Mouse (Mus musculus): ENCODE data around the gene Erf.

The Erf gene

DNA sequence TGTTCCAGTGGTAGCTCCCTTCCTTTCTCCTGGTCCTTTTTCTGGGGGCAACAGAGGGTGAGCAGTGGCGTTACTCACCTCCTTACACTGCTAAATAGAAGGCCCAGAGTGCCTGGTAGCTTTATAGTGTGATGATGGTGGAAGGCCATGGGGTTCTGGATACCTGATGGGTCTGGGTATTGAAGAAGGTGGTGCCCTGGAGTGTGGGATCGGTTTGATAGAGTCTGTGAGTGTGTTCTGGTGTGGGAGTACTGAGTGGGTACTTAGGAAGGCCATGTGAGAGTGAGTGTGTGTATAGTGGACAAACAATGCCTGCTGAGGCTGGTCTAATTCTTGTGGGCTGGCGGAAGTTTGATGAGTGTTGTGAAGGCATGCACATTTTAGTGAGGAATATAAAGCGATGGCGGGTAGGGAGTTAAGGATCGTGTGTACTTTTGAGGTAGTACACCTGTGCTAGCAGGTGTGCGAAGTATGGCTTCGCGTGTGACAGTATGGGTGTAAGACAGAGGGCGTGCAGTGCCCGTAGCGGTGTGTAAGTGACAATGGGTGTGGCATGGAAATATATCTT lies 30.7 kb upstream of the Erf start:
- peak in 1 of 2 experiments; percentile 35 for DNase-seq (ENCODE audit: low spot score in 2 of 2)

DNA sequence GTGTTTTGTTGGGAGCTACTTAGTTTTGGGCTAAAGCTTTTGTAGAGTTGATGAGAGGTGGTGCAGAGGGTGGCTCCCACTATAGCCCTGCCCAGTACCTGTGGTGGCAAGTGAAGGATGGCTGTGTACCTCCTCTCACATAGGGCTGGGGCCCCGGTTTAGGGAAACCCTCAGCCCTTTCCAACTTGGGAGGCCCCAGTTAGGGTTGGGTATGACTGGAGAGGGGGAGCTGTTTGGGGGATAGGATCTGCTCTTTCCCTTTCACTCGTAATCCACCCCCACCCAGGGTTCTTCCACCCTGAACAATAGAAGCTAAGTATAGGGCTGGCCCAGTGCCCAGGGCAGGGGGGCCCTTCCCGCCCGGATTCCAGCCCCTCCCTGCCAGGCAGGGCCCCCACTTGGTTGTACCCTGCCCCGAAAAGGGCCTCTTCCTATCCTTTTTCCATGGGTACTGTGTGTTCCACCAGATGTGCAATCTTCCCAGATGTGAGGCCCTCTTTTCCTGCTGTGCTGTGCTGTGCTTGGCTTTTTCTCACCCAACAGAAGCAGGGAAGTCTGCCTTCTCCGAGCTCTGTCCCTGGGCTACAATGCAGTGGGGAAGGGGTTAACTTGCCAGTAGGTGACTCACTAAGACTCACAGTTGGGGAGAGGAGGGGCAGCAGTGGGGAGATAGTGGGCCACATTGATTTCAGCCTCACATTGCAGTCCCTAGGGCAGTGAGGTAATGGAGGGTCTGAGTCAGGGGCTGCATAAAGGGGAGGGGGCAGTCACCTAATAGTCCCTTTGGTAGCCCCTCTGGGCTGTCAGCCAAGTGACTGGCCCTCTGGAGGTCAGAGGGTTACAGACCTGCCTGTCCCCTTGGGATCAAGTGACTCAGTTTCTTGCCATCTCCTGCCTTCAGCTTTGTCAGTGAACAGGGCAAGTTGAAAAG lies 29.6 kb upstream of the Erf start:
- peak; percentile 78 to 89 for DNase-seq (ENCODE audit: low spot score in 2 of 2)

DNA sequence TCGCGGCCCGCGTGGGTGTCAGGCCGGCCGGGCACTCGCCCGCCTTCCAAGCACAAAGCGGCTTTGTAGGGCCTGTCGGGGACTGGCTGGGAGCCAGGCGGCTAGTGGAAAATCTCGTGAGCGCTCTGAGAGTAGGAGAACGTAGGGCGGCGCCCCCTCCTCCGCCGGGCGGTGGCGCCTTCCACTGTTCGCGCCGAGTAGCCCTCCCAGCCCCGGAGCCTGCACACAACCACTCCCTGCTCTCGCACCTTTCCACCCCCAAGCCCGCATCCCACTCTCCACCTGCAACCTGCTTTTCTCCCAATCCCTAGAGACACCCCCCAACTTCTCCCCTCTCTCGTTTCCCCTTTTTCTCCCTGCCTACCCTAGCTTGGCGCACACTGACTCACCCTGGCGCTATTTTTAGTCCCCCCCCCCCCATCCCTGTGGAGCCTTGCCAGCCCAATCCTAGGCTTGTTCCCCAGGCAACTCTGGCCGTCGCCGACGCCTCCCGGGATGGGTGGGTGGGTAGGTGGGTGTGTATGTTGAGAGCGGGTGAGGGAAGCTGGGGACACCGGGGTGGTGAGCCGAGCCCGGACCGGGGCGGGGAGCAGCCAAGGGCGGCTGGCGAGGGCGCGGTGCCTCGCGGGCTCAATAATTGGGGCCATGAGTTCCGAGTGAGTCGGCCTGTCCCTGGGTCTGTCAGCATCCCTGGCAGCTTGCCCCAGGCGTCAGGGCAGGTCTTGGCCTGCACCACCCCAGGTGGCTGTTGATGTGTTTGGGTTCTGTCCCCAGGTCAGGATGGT lies 28.7 kb upstream of the Erf start:
- DNase-seq (ENCODE audit: low spot score in 2 of 2): peak; percentile 88 to 92

DNA sequence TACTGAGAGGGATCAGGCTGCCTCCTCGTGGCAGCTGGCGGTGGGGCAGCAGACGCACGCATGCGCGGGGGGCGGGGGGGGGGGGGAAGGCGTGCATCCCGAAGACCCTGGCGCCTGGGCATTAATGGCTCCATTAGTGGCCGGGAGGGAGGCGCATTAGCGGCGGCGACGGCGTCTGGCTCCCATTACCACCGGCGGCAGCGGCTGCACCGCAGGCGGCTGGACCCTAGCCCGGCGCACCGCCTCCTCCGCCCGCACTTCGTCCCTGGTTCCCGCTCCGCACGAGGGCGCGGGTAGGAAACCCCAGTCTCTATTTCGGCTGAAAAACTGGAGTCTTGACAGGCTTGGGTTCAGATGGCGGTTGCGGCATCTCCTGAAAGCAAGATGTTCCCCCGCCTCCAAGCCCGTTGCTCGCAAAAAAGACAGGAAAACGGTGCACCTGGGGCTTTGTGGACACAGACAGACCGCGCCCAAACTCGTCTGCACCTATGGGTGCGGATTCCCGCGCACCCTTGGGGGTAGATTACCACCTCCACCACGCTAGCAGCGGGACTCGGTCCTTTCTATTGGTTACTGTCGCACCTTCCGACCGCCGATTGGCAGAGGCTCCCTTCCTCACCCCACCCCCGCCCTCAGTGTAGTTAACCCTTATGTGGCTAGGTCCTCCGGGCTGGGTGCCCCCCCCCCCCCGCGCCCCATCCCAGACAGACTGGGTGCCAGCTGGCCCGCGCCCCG lies 27.9 kb upstream of the Erf start:
- DNase-seq (ENCODE audit: low spot score in 2 of 2): peak; percentile 85 to 89

DNA sequence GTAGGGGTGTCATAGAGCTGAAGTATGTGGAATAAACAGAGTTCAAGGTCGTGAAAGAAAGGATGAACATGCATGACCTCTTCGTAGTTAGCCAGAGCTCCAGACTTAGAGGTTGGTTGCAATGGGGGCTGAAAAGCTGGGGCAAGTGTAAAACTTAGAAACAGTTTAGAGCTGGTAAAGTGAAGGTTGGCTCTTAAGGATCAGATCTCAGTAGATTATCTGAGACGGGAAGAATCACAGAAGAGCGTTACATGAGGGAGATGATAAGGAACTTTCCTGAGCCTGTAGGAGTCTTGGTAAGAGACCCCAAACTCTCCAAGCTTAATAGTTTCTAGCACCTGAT lies 27.4 kb upstream of the Erf start:
- no peak for DNase-seq (ENCODE audit: low spot score in 2 of 2)

DNA sequence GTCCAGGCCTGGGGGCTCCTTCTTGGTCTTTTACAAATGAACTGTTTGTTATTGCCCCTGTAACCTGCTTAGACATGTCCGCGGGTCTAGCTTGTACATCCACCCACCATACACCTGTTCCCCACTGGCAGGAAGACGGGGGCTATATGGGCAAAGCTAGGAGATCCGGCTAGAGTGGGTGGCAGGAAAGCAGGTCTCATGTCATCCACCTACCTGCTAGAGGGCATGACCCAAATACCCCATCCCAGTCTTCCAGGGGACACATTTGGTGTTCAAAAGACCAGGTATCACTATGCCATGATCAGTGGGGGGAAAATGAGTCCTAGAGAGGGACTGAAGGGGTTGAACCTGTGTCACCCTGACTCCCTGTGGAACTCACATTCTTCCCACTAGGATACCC lies 26.8 kb upstream of the Erf start:
- peak in 1 of 2 experiments; percentile 40 for DNase-seq (ENCODE audit: low spot score in 2 of 2)

DNA sequence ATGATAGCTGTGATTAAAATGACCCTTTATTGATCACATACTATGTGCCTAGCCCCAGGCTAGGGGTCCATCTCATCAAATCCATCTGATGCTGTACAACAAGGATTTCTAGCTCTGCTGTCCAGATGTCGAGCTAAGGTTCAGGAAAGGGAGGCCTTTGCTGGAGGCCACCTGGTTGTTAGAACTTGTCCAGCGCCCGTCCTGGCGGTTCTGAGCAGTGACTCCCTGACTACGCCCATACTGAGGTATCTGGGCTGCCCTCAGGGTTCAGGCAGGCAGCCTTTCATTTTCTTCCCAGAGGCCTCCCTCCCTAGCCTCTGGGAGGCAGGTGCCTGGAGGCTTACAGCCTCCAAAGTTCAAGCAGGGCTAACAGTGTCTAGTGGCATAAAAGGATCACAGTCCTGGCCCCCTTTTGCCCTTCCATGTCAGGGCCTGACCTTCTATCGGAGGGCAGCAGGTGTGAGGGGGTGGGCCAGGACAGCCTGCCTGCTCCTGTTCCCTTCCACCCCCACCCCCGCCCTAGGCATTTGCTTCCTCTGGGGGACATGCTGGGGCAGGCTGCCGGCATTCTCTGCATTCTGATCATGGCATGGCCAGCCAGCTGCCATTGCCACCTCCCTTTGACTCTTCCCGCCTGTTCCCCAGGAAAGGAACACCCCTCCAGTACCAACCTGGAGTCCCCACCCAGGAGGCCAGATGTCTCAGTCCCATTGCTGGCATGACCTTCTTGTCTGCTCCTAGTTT lies 25.2 kb upstream of the Erf start:
- DNase-seq (ENCODE audit: low spot score in 2 of 2): peak in 1 of 2 experiments; percentile 15

DNA sequence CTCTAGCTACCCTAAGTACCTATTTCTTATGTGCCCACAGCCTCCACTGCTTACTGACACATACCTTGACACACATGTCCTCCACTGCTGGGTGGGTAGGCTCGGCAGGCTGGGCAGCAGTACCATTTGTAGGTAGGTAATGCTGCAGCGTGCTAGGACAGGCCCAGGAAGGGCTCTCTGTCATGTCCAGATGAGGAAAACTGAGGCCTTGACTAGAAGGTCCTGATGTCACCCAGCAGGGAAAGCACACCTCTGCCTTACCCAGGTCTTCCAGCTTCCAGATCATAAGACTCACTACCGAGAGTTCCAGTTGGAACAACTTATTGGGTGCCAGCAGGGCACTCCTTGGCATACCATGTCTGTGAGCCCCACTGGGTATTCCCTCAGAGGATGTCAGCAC lies 24.4 kb upstream of the Erf start:
- no peak for DNase-seq (ENCODE audit: low spot score in 2 of 2)

DNA sequence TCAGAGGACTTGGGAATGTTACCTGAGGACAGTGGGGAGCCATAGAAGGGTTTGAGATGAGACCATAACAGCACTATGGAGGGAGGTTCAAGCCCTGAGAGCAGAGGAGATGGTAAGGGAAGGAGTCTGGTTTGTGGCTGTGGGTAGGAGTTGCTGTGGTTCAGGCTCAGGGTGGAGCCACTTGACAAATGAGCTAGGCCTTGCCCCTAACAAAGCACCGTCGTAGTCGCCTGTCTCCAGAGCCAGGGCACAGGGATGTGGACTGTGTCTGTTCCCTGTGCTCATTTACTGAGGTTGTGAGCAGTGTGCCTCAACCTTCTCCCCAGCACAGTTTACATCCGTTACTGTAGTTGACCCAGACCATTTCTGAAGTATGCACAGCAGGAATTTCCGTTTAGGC lies 24.0 kb upstream of the Erf start:
- DNase-seq (ENCODE audit: low spot score in 2 of 2): peak in 1 of 2 experiments; percentile 2

DNA sequence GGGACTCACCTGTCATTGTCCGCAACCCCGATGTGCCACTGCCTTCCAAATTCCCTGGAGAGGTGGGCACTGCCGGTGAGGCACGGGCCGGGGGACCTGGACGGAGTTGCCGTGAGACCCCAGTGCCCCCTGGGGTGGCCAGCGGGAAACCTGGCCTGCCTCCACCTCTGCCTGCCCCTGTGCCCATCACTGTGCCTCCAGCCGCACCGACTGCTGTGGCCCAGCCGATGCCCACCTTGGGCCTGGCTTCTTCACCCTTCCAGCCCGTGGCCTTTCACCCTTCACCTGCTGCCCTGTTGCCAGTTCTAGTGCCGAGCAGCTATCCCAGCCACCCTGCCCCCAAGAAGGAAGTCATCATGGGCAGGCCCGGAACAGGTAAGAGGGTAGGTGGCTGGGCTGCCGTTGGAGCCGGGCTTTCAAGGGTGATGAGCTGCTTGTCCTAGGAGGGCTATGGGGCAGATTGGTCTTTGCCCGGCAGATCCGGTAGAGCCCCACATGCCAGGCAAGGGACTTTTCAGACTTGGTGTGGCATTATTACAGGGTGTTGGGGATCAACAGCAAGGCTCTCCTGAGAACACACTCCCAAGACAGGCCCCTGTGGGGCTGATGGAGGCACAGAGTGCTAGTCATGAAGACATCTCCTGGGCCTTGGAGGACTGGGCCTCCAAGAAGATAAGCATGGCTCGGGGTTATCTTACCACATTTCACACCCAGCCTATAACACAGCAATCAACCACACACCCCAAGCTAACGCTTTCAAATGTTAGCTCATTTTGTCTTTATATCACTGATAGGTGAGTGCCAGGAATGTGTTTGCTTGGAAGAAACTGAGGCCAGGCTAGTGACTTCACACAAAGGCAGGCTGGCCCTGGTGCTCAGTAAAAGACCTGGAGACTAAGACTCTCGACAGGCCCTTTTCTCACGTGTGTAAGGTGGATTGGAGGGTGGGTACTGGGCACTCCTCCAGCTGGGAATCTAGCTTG lies 23.0 kb upstream of the Erf start:
- DNase-seq (ENCODE audit: low spot score in 2 of 2): peak in 1 of 2 experiments; percentile 4

DNA sequence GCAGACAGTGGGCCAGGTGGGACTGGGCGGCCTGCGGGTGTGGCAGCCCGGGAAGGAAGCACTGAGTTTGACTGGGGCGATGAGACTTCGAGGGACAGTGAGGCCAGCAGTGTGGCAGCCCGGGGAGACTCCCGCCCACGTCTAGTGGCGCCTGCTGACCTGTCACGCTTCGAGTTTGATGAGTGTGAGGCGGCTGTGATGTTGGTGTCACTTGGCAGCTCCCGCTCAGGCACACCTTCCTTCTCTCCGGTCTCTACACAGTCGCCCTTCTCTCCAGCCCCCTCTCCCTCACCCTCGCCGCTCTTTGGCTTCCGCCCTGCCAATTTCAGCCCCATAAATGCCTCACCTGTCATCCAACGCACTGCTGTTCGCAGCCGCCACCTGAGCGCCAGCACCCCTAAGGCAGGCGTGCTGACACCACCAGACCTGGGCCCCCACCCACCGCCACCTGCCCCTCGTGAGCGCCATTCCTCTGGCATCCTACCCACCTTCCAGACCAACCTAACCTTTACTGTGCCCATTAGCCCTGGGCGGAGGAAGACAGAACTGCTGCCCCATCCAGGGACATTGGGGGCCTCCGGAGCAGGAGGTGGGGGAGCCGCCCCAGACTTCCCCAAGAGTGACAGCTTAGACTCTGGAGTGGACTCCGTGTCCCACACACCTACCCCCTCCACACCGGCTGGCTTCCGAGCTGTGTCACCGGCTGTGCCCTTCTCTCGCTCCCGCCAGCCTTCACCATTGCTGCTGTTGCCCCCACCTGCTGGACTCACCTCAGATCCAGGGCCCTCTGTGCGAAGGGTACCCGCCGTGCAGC lies 22.1 kb upstream of the Erf start:
- peak in 1 of 2 experiments; percentile 1 for DNase-seq (ENCODE audit: low spot score in 2 of 2)

DNA sequence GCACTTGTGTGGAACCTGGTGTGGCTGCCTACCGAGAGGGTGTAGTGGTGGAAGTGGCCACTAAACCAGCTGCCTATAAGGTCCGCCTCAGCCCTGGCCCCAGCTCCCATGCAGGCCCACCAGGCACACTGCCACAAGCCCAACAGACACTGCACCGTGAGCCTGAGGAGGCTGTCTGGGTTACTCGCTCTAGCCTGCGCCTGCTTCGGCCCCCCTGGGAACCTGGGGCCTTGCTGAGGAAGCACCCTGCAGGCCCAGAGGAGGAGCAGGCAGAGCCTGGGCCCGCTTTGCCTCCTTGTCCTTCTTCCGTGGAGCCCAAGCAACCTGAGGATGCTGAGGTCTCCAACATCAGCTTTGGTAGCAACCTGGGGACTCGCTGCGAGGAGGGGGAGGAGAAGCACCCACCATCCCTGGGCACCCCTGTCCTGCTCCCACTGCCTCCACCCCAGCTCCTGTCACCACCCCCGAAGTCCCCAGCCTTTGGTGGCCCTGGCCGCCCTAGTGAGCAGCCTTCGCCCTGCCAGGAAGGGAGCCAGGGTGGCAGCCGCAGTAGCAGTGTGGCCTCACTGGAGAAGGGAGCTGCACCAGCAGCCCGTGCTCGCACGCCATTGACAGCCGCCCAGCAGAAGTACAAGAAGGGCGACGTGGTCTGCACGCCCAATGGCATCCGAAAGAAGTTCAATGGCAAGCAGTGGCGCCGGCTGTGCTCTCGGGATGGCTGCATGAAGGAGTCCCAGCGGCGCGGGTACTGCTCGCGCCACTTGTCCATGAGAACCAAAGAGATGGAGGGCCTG lies 21.3 kb upstream of the Erf start:
- no peak for DNase-seq (ENCODE audit: low spot score in 2 of 2)

DNA sequence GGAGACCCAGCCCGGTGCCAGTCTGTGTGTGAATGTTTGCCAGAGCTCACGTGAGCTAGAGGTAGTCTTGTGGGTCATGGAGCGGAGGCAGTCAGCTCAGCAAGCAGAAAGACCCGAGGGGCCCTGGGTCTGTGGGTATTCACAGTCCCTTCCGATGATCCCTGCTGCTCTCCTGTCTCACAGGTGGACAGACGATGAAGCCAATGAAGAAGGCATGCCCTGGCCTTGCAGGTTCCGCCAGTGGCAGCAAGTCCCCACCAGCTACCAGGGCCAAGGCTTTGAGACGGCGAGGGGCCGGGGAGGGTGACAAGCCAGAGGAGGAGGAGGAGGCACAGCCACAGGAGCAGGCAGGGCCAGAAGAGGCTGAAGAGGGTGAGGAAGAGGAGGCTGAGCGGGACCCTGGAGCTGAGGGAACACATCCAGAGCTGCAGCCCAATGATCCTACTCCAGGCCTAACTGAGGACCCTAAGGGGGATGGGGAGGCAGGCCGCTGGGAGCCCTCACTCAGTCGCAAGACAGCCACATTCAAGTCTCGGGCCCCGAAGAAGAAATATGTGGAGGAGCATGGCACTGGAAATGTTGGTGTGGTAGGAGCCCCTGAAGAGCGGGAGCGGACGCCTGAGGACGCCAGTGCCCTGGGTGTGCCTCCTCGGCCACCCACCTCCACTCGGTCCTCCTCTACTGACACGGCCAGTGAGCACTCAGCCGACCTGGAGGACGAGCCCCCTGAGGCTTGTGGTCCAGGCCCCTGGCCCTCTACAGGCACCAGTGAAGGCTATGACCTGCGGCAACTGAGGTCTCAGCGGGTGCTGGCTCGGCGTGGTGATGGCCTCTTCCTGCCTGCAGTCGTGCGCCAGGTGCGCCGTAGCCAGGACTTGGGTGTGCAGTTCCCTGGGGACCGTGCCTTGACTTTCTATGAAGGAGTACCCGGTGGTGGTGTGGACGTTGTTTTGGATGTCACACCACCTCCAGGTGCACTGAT lies 20.4 kb upstream of the Erf start:
- DNase-seq (ENCODE audit: low spot score in 2 of 2): peak in 1 of 2 experiments; percentile 8

DNA sequence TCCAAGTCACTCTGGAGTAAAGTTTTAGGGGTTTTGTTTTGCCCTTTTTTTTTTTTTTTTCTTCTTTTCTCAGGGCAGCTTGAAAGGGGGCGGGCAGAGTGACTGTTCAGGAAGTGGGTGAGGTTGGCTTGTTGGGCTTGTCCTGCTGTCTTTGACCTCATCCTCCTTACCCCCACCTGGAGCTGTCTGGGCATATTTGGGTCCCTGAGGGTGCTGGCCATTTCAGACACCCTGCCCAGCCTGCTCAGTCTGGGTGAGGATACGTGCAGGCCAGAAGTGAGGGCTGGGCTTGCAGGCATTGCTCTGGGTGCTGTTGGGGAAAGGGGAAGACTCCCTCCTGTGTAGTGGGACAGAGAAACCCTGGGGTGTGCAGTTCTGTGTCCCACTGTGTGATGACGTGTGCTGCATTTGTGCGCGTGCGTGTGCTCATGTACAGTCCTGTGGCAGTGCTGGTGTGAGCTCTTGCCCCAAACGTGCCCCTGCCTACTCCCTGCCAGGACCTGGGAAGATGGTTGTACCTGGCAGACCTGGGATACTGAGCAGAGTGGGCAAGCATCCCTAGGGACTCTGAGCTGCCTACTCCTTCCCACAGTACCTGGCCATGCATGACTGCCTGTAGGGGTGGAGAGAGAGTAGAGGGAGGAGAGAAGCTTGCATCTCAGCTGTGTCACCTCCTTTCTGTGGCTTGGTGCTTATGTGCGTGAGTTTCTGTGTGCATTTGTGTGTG lies 19.1 kb upstream of the Erf start:
- DNase-seq (ENCODE audit: low spot score in 2 of 2): peak in 1 of 2 experiments; percentile 28

DNA sequence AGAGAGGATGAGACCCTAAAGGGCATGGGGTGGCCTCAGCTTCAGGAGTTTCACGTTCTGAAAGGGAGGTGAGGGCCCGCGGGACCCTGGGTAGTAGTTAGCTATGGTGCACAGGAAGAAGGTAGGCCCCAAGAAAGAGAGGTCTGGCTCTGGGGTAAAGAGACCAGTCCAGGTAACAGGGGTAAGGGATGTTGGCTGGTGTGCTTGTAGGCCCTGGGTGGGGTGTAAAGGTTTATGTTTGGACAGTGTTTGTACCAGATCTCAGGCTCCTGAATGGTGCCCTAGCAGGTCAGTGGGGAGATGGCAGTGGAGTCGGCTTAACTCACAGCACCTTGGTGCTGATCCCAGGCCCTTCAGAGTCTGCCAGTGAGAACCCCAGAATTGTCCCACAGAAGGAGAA lies 18.5 kb upstream of the Erf start:
- peak in 1 of 2 experiments; percentile 14 for DNase-seq (ENCODE audit: low spot score in 2 of 2)

DNA sequence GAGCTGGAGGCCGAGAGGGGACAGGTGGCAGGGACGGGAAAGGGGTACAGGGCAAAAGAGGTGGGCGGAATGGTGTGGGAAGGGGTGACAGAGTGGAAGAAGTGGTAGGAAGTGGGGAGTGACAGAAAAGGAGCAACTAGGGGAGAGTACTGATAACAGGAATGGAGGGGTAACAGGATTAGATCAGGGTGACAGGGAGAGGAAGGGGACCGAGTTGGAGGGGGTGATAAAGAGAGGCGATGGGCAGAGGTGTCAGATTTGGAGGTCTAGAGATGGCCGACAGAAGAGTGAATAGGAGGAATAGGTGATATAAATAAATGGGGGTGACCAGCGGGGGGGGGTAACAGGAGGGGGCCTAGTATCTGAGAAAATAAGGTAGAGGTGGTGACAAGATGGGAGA lies 18.0 kb upstream of the Erf start:
- no peak for DNase-seq (ENCODE audit: low spot score in 2 of 2)
